Mouse (Mus musculus) CH12.LX (cell line): Measurements from ENCODE around the gene Bbof1. TPM values are rescaled to one million over a fixed set of nuclear protein-coding genes. Genes with fewer than 3 reads are reported as not detected.

Experiments used
- DNase-seq: peaks from one replicate; pipeline ENCODE4 v3.0.0-alpha.2; 2013; ENCODE audit errors: extremely low read depth
- H3K27ac ChIP-seq: 2 replicates; pipeline ENCODE4 v1.5.1; 2012; ENCODE audit warnings: low read depth, mild to moderate bottlenecking, control low read depth, moderate library complexity; ENCODE audit not compliant: insufficient read depth
- H3K27me3 ChIP-seq: replicated peaks from 2 replicates; pipeline ENCODE3; 2012; ENCODE audit warnings: inconsistent platforms
- H3K36me3 ChIP-seq, 2 experiments: replicated peaks in 1 of 2; 2 replicates each; pipeline versions ENCODE3 to v1.6.1; 2012; ENCODE audit warnings: inconsistent platforms in 1 of 2, low read length in 1 of 2, mild to moderate bottlenecking in 1 of 2, mixed read lengths in 1 of 2, moderate library complexity in 1 of 2; ENCODE audit not compliant: control insufficient read depth in 1 of 2, insufficient read depth in 1 of 2
- H3K4me1 ChIP-seq, 2 experiments: 2 replicates each; pipeline ENCODE4 v1.6.1; 2012; ENCODE audit warnings: inconsistent platforms in 1 of 2, moderate library complexity in 1 of 2; ENCODE audit not compliant: insufficient read depth in 2 of 2, control insufficient read depth in 1 of 2
- H3K4me2 ChIP-seq: 2 replicates; pipeline ENCODE4 v1.6.1; 2012; ENCODE audit warnings: low read depth, mild to moderate bottlenecking, control low read depth; ENCODE audit not compliant: poor library complexity, insufficient read depth, severe bottlenecking
- H3K4me3 ChIP-seq, 3 experiments: fragments of 150-350 bp in 1 of 3; sonication (generic) in 1 of 3; replicated peaks in 1 of 3; 2 replicates each; pipeline versions ENCODE3 to v1.5.1; 2011 to 2012; ENCODE audit warnings: low read depth in 2 of 3, low read length in 2 of 3, mild to moderate bottlenecking in 2 of 3, moderate library complexity in 2 of 3, control low read depth in 1 of 3, improper control_type of control experiment in 1 of 3, inconsistent platforms in 1 of 3, mixed read lengths in 1 of 3; ENCODE audit not compliant: poor library complexity in 1 of 3
- H3K79me2 ChIP-seq: replicated peaks from 2 replicates; pipeline ENCODE4 v1.6.1; 2012; ENCODE audit warnings: mild to moderate bottlenecking, moderate library complexity; ENCODE audit not compliant: control insufficient read depth, poor library complexity, insufficient read depth, severe bottlenecking; ENCODE audit errors: extremely low read depth
- H3K9ac ChIP-seq: 2 replicates; pipeline ENCODE4 v1.6.1; 2012; ENCODE audit warnings: low read depth, mild to moderate bottlenecking, control low read depth, moderate library complexity; ENCODE audit not compliant: insufficient read depth
- H3K9me3 ChIP-seq: replicated peaks from 2 replicates; pipeline ENCODE3; 2012; ENCODE audit warnings: low read length, inconsistent platforms, mixed read lengths
- BHLHE40 ChIP-seq: IDR thresholded peaks from 2 replicates; pipeline ENCODE4 v1.6.1; 2011; ENCODE audit warnings: mild to moderate bottlenecking, low read depth, low read length, improper control_type of control experiment
- CHD2 ChIP-seq: IDR thresholded peaks from 2 replicates; pipeline ENCODE4 v1.6.1; 2011; ENCODE audit warnings: low read length, improper control_type of control experiment
- E2F4 ChIP-seq: IDR thresholded peaks from 2 replicates; pipeline ENCODE4 v1.6.1; 2011; ENCODE audit warnings: low read depth, low read length, improper control_type of control experiment; ENCODE audit not compliant: insufficient replicate concordance
- ELF1 ChIP-seq: IDR thresholded peaks from 2 replicates; pipeline ENCODE4 v1.6.1; 2014; ENCODE audit warnings: low read depth, mild to moderate bottlenecking, inconsistent platforms, low read length, improper control_type of control experiment
- ETS1 ChIP-seq: conservative IDR thresholded peaks from 2 replicates; pipeline ENCODE4 v1.6.1; 2012; ENCODE audit warnings: low read depth, mild to moderate bottlenecking, inconsistent platforms, low read length, improper control_type of control experiment, moderate library complexity
- GABPA ChIP-seq: IDR thresholded peaks from 2 replicates; pipeline ENCODE4 v1.6.1; 2012; ENCODE audit warnings: low read depth, low read length, improper control_type of control experiment, inconsistent platforms; ENCODE audit not compliant: insufficient replicate concordance
- HCFC1 ChIP-seq: IDR thresholded peaks from 2 replicates; pipeline ENCODE4 v1.6.1; 2012; ENCODE audit warnings: low read depth, mild to moderate bottlenecking, inconsistent platforms, low read length, improper control_type of control experiment
- IRF4 ChIP-seq: IDR thresholded peaks from 2 replicates; pipeline ENCODE4 v1.6.1; 2014; ENCODE audit warnings: low read depth, mild to moderate bottlenecking, inconsistent platforms, low read length, improper control_type of control experiment
- JUN ChIP-seq: IDR thresholded peaks from 2 replicates; pipeline ENCODE4 v1.6.1; 2011; ENCODE audit warnings: low read depth, mild to moderate bottlenecking, low read length, improper control_type of control experiment, moderate library complexity; ENCODE audit not compliant: insufficient read depth
- KAT2A ChIP-seq: IDR thresholded peaks from 2 replicates; pipeline ENCODE4 v1.6.1; 2012; ENCODE audit warnings: low read length, improper control_type of control experiment, inconsistent platforms; ENCODE audit not compliant: insufficient replicate concordance
- MAFK ChIP-seq: IDR thresholded peaks from 2 replicates; pipeline ENCODE4 v1.6.1; 2011; ENCODE audit warnings: low read length, improper control_type of control experiment; ENCODE audit not compliant: insufficient replicate concordance
- MAX ChIP-seq: IDR thresholded peaks from 2 replicates; pipeline ENCODE4 v1.6.1; 2011; ENCODE audit warnings: low read length, improper control_type of control experiment
- MAZ ChIP-seq: IDR thresholded peaks from 2 replicates; pipeline ENCODE4 v1.6.1; 2012; ENCODE audit warnings: low read depth, mild to moderate bottlenecking, inconsistent platforms, low read length, improper control_type of control experiment, moderate library complexity
- MEF2A ChIP-seq: IDR thresholded peaks from 2 replicates; pipeline ENCODE4 v1.6.1; 2014; ENCODE audit warnings: low read depth, mild to moderate bottlenecking, inconsistent platforms, low read length, improper control_type of control experiment, borderline replicate concordance
- MXI1 ChIP-seq: IDR thresholded peaks from 2 replicates; pipeline ENCODE4 v1.6.1; 2011; ENCODE audit warnings: mild to moderate bottlenecking, low read depth, low read length, improper control_type of control experiment
- NELFE ChIP-seq: IDR thresholded peaks from 2 replicates; pipeline ENCODE4 v1.6.1; 2011; ENCODE audit warnings: low read depth, low read length, improper control_type of control experiment
- NRF1 ChIP-seq: IDR thresholded peaks from 2 replicates; pipeline ENCODE4 v1.6.1; 2014; ENCODE audit warnings: low read depth, mild to moderate bottlenecking, inconsistent platforms, low read length, improper control_type of control experiment, moderate library complexity
- PAX5 ChIP-seq: IDR thresholded peaks from 2 replicates; pipeline ENCODE4 v1.6.1; 2012; ENCODE audit warnings: low read length, inconsistent platforms, mixed read lengths
- POLR2A ChIP-seq: IDR thresholded peaks from 2 replicates; pipeline ENCODE4 v1.6.1; 2011; ENCODE audit warnings: low read depth, mild to moderate bottlenecking, improper control_type of control experiment, low read length
- POLR2AphosphoS2 ChIP-seq: IDR thresholded peaks from 2 replicates; pipeline ENCODE4 v1.6.1; 2011; ENCODE audit warnings: low read depth, low read length, improper control_type of control experiment
- RAD21 ChIP-seq: IDR thresholded peaks from 2 replicates; pipeline ENCODE4 v1.6.1; 2011; ENCODE audit warnings: low read depth, mild to moderate bottlenecking, low read length, improper control_type of control experiment, moderate library complexity
- SIN3A ChIP-seq: IDR thresholded peaks from 2 replicates; pipeline ENCODE4 v1.6.1; 2012; ENCODE audit warnings: low read length, improper control_type of control experiment, inconsistent platforms
- SMC3 ChIP-seq: IDR thresholded peaks from 2 replicates; pipeline ENCODE4 v1.6.1; 2011; ENCODE audit warnings: low read depth, low read length, improper control_type of control experiment
- TCF12 ChIP-seq: IDR thresholded peaks from 2 replicates; pipeline ENCODE4 v1.6.1; 2014; ENCODE audit warnings: low read depth, mild to moderate bottlenecking, inconsistent platforms, low read length, improper control_type of control experiment
- USF1 ChIP-seq: IDR thresholded peaks from 2 replicates; pipeline ENCODE4 v1.6.1; 2014; ENCODE audit warnings: low read depth, mild to moderate bottlenecking, inconsistent platforms, low read length, improper control_type of control experiment
- USF2 ChIP-seq: conservative IDR thresholded peaks from 2 replicates; pipeline ENCODE4 v1.6.1; 2011; ENCODE audit warnings: low read depth, low read length, improper control_type of control experiment
- ZC3H11A ChIP-seq: IDR thresholded peaks from 2 replicates; pipeline ENCODE4 v1.6.1; 2012; ENCODE audit warnings: low read depth, mild to moderate bottlenecking, inconsistent platforms, low read length, improper control_type of control experiment
- ZNF384 ChIP-seq: IDR thresholded peaks from 2 replicates; pipeline ENCODE4 v1.6.1; 2012; ENCODE audit warnings: low read depth, low read length, improper control_type of control experiment, inconsistent platforms
- dilution Hi-C: fragments of 300-500 bp; cut with MboI; formaldehyde crosslinking; loops from 2 replicates; pipeline ENCODE4 v1.14.3; 2020; ENCODE audit warnings: low sequenced_read_pairs; ENCODE audit not compliant: extremely low pct_unique_long_range_greater_than_20kb, extremely low pct_ligation_motif_present
- in situ Hi-C: fragments of 300-500 bp; cut with MboI; formaldehyde crosslinking; loops from 3 replicates; pipeline ENCODE4 v1.14.3; 2019; ENCODE audit warnings: low sequenced_read_pairs, low pct_ligation_motif_present, low pct_unique_long_range_greater_than_20kb, mixed read lengths
- polyA plus RNA-seq: library from polyadenylated mRNA; unstranded; fragments of >175 nt; gene quantifications from 2 replicates; pipeline ENCODE4 v1.2.1, GENCODE M21; 2012; ENCODE audit warnings: low read depth; ENCODE audit not compliant: insufficient read length
- total RNA-seq, 2 experiments: library from RNA; depleted of rRNA; stranded (reverse); fragments of 300-350 nt in 1 of 2; fragments of >200 nt in 1 of 2; gene quantifications; 2 replicates each; pipeline ENCODE4 v1.2.3; 2012 to 2014

The Bbof1 gene
- total and polyA plus RNA-seq, 3 experiments = 0.24 to 0.41 (median 0.34) TPM

GRCm38 (mm10) chr12:84361555-84362489, 47.0 kb upstream of the Bbof1 start, which contains the start of the genes Coq6 and Fam161b:
Gene Coq6, plus strand, starts transcription at chr12:84361657.
Gene Fam161b, minus strand, starts transcription at chr12:84361833.
- H3K79me2 ChIP-seq = peaks cover 21% of the 10 kb centered on the region
- peak within 1 kb of the TSS; percentile 89 to 100 (median 90) for H3K4me3 ChIP-seq
- dilution Hi-C loops = no loop called here
- peak within 1 kb of the TSS; percentile 72 for H3K9ac ChIP-seq
- H3K36me3 ChIP-seq = peaks cover under 1 to 14% of the 10 kb centered on the region in 2 experiments
- peak within 1 kb of the TSS; percentile 81 for H3K4me2 ChIP-seq
- peaks cover 4 to 26% of the 10 kb centered on the region in 2 experiments; a peak in 3 of 4 replicates for H3K4me1 ChIP-seq
- DNase-seq = peak; percentile 99
- in situ Hi-C loops = no loop called here
- no peaks in the 10 kb centered on the region for H3K27me3 ChIP-seq
- H3K9me3 ChIP-seq = no peaks in the 10 kb centered on the region
- H3K27ac ChIP-seq = peak within 1 kb of the TSS; percentile 29; the same call in 1 of the 2 replicates
- TF ChIP-seq NELFE (peak; percentile 71), PAX5 (no peak), RAD21 (no peak), MAFK (no peak), TCF12 (peak; percentile 84), MAZ (no peak), KAT2A (peak; percentile 89; the same call in 1 of the 2 replicates), MAX (peak; percentile 59; the same call in 1 of the 2 replicates), SIN3A (peak; percentile 99), SMC3 (no peak), CHD2 (peak; percentile 96), POLR2A (peak; percentile 86), USF1 (no peak), HCFC1 (peak; percentile 93), POLR2AphosphoS2 (no peak), NRF1 (peak; percentile 68), MXI1 (peak; percentile 93), GABPA (no peak; the same call in 1 of the 2 replicates), IRF4 (peak; percentile 12; the same call in 1 of the 2 replicates), JUN (no peak), ZC3H11A (no peak), E2F4 (peak; percentile 78; the same call in 1 of the 2 replicates), ZNF384 (no peak), ETS1 (no peak), ELF1 (peak; percentile 84), BHLHE40 (no peak), MEF2A (0 out of 2 replicates have a peak, but pooled peaks have one; percentile 7), USF2 (no peak)
